Mouse (Mus musculus) 3134 (cell line): Measurements from ENCODE around the gene Ptx4.

Experiments used
- DNase-seq: peaks from one replicate; pipeline ENCODE4 v3.0.0-alpha.2; 2011; ENCODE audit warnings: low spot score; ENCODE audit not compliant: insufficient read length; ENCODE audit errors: extremely low read depth

Gene Ptx4

GRCm38 (mm10) chr17:25120406-25120805 lies at the start of gene Ptx4:
TSS of gene Ptx4 (plus strand) at chr17:25120760.
- no peak for DNase-seq

GRCm38 (mm10) chr17:25076906-25077305 lies 43.7 kb upstream of the Ptx4 start:
- no peak for DNase-seq

GRCm38 (mm10) chr17:25077771-25078372 lies 42.7 kb upstream of the Ptx4 start:
- DNase-seq, result no peak

DNA sequence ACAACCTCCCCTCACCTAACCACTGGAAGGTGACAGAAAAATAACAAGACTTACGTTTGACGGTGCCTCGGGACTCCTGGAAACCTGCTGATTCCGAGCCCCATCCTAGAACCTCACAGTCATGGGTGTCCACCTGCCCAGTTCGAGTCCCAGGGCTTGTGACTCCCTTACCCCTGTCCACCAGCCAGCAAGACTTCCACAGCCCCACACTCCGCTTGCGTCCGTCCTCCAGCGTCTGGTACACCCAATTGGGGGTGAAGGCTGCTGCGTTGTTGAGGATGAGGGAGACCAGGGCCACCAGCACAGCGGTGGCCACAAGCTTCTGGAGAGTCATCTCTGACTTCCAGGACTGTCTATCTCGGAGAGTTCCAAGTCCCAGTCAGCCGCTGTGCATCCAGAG lies 40.4 kb upstream of the Ptx4 start:
- no peak for DNase-seq

DNA sequence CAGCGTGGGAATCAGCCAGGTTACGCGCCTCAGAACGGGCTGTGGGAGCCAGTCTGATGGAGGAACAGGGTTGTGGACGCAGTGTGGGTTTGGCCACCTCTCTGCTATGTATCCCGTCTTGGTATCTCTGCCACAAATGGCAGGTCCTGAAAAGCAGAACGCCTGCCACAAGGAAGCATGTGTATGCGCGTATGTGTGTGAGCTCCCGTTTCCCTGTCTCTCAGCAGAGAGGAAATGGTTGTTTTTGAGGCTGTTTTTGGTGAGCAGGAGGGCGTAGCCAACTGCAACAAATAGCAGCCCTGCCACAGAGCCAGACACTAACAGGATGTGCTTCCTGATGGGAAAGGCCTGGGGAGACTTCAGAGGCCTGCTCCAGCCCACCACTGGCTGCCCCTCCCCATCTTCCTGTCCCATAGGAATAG lies 39.6 kb upstream of the Ptx4 start:
- DNase-seq, result no peak

DNA sequence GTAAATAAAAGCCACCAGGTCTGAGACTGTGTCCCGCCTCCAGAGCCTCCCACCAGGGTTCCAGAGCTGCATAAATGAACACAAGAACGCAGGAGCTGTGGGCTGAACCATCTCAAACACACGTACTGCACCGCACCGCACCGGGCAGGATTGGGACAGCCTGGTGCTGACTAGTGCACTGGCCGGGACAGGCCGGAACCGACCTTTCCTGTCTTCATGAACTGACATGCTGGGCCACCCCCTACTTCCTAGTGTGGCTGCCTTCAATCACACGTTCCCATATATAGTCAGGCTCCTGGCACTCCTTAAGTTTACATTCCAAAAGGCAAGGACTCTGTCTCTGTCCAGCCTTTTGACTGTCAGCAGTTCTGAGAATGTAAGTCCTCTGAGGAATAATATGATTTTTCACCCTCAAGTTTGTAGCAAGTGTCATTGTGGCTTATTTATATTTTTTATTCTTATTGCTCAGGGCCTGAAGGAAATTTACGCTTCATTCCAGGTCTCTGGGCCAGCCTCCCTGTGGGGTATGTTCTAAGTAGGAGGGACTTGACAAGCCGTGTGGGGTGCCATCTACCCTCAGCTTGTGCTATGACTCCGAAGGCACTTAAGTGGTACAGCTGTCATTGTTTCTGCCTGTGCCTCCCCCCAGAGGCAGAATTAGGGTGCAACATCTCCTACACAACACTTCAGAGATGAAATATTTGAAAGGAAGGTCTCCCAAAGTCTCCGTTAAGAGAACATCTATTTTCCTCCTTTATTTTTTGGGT lies 38.3 kb upstream of the Ptx4 start:
- no peak for DNase-seq

GRCm38 (mm10) chr17:25082887-25083286 lies 37.7 kb upstream of the Ptx4 start:
- DNase-seq, result no peak

GRCm38 (mm10) chr17:25083444-25083931 lies 37.1 kb upstream of the Ptx4 start, which contains the start of gene Tmem204:
TSS of gene Tmem204 (minus strand) at chr17:25083591.
- no peak for DNase-seq

DNA sequence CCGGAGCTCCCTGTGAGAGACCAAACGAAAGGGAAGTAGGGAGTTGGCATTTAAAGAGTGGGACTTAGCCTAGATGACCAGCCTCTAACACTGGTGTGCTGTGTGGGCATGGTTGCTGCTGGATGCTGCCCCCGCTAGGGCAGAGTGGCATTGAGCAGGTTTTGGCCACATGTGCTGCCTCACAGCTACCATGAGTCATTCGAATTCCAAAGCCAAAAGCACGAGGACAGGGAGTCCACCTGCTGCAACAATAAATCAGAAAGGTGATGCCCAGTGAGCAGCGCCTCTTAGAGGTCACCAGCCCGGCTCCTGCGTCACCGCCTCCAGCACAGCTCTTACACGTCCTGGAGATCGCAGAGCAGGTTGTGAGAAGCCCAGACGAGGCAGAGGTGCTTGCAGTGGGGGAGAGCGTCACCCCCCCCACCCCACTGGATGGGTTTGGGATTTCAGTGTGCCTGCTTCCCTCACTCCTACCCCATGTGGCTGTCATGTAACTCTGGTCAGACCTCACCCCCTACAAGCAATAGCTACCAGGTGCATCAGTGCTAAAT lies 35.6 kb upstream of the Ptx4 start:
- no peak for DNase-seq

DNA sequence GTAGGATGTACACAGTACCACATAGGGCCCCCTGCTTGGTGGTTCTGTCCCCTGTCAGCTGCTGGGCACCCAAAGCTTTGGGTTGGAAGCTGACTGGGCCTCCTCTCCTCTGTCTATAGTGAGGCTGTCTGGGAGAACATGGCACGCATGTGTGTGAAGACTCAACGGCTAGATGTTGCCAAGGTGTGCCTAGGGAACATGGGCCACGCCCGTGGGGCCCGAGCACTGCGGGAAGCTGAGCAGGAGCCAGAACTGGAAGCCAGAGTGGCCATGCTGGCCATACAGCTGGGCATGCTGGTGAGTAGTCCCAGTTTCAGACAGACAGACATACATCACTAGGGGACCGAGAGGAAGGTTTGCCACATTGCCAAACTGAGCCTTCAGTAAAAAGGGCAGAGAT lies 33.8 kb upstream of the Ptx4 start:
- DNase-seq, result no peak

GRCm38 (mm10) chr17:25089158-25089557 lies 31.4 kb upstream of the Ptx4 start:
- no peak for DNase-seq

DNA sequence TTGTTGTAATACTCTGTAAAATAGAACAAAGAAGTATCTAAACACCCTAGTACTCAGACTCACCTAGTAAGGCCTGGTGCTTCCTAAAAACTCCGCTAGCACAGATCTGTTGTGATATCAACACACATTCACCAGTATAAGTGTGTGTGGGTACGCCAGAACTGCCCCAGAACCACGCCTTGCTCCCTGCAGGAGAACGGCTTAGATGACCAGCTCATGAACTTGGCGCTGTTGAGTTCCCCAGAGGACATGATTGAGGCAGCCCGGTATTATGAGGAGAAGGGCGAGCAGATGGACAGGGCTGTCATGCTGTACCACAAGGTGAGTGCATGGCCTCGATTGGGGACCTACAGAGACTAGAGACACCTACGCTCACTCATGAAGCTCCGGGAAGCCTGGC lies 30.1 kb upstream of the Ptx4 start:
- no peak for DNase-seq

DNA sequence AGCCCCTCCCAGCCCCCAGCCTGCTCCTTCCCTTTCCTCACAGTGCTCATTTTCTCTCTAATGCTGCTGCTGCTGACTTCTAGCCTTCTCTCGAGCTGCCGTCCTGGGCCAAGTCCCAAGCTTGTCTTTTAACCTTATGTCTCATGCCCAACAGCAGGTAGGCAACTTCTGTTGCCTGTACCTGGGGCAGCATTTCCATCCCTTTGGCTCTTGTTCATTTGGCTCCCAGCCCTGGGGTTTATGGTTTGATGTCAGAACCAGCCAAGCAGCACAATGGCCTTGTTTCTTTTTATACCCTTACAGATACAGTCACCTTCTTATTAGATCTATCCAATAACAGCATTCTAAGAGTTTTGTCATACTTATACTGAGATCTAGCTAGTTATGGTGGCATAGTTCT lies 24.3 kb upstream of the Ptx4 start:
- no peak for DNase-seq

- no peak for DNase-seq
Observed at GRCm38 (mm10) chr17:25100052-25100451, 20.5 kb upstream of the Ptx4 start.

DNA sequence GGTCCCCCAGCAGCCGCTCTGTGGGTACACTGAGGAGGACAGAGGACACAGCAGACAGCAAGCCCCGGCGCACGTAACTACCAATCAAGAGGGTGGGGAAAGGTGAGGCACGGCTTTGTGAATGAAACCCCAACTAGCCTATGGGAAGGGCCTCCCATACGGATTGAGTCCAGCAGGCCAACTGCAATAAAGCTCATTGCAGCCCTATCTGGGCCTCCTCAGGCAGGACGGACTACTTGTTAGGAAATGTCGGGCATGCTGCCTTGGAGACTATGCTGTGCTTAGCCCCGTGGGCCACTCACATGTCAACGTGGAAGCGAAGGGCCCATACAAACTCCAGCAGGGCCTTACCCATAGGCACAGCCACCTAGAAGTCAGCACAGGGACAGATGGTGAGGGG lies 19.2 kb upstream of the Ptx4 start:
- no peak for DNase-seq

- DNase-seq, result no peak
Observed at GRCm38 (mm10) chr17:25107786-25108185, 12.8 kb upstream of the Ptx4 start.

DNA sequence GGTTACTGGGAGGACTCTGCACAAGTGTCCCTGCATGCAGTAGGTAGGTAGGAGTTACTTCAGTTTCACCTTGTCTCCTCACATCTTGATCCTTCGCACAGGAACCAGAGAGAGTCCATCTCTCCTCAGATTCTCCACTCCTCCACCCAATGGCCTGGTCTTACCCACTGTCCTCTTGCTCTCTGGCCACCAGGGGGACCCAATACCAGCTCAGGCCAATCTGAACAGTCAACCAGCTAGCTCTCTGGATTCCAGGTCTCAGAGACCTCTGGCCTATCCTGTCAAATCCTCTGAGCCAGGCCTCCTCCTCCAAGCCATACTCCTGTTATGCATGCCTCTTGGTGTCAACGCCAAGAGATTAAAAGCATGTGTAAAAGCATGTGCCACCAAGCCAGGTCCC lies 11.0 kb upstream of the Ptx4 start:
- no peak for DNase-seq

DNA sequence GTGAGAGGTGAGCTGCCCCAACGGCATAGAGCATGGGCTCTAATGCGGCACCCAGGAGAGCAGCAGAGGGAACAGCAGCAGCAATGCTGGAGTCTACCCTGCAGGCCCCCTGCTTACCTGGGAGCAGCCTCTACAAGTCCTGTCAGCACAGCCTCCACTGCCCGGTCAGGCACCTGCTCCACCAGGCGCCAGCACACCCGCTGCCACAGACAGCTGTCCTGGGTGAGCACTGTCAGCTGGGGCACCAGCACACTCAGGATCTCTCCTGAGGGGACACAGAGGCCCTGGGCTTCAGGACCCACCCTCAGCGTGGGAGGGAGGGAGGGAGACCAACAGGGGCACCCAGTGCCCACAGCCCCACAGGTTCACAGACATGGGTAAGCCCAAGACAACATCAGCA lies 10.0 kb upstream of the Ptx4 start:
- DNase-seq, result no peak

DNA sequence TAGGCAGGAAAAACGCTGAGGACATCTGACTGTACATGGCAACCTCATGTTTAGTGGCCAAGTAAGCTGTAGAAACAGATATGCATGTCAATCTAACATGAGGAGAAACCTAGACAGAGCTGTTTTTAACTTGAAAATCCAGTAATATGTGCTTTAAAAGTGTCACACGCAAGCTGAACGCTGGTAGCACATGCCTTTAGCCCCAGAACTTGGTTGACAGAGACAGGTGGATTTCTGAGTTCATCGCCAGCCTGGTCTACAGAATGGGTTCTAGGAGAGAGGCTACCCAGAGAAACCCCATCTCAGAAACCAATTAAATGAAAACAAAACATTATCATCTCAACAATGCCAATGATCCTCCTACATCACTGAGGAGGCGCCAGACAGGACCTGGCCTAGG lies 9.3 kb upstream of the Ptx4 start:
- no peak for DNase-seq

DNA sequence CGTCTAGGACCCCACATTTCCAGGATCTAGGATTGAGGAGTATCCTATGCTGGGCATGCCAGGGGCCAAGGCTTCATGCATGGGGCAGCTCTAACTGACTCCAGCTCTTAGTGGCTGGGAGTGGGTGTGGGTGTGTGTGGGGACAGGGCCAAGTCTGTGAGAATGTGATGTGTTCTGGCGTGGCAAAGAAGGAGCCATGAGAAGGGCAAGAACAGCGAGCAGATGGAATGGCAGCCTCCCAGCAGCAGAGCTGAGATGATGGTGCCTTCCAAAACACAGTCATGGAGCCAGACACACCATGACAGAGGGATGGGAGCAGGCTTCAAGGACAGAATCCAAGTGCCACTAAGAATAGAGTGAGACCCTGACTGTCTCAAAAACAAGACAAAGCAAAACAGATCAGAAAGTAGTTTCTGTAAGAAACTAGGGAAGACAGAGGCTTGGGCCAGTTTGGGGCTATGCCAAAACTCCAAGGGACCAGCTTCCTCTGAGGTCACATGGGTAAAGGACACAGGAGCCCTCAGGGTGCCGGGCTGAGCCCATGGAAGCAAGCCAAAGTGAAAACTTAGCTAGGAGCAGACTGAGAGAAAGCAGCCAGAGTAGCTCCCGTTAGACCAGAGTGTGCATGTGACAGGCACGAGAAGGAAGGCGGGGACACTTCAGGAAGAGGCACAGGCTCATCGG lies 8.7 kb upstream of the Ptx4 start:
- no peak for DNase-seq

DNA sequence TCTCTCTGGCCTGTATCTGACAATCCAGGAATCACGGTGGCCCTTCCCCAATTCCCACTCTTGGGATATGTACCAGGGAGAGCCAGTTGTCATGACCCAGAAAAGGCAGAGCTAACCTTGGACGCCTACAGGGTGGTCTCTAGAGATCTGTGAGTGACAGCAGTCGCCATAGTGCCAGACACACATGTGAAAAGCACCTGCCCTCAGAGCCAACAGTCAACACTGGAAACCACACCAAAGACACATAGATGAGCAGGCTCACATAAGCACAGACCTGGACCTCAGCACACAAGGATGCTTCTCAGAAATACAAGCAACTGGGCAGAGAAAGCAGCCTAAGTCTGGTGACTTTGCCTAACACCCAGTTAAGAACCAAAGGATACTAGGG lies 8.1 kb upstream of the Ptx4 start:
- no peak for DNase-seq
